Mouse (Mus musculus) forebrain, embryonic 13.5 days (tissue): ENCODE results near the gene Stam. TPM values are rescaled to one million over a fixed set of nuclear protein-coding genes. Genes with fewer than 3 reads are reported as not detected.
"Not testable (repeated sequence)": the region's sequence is repeated elsewhere in the genome, so short reads cannot be mapped to it uniquely, and the experiment has no call there.

Experiments used
- ATAC-seq: fragments of 200-750 bp; cut with Nextera tagmentation; 2 replicates; pipeline ENCODE4 v1.8.0; 2017
- H3K27ac ChIP-seq: fragments of 300-500 bp; sonication (generic); 2 replicates; pipeline ENCODE4 v1.5.1; 2015; ENCODE audit warnings: inconsistent platforms, mild to moderate bottlenecking, moderate library complexity
- H3K27me3 ChIP-seq: fragments of 300-500 bp; sonication (generic); 2 replicates; pipeline ENCODE4 v1.6.1; 2015; ENCODE audit warnings: mild to moderate bottlenecking, inconsistent platforms
- H3K36me3 ChIP-seq: fragments of 300-500 bp; sonication (generic); 2 replicates; pipeline ENCODE4 v1.6.1; 2015; ENCODE audit warnings: mild to moderate bottlenecking, inconsistent platforms; ENCODE audit not compliant: poor library complexity, severe bottlenecking
- H3K4me1 ChIP-seq: fragments of 300-500 bp; sonication (generic); 2 replicates; pipeline ENCODE4 v1.6.1; 2015; ENCODE audit warnings: inconsistent platforms
- H3K4me2 ChIP-seq: fragments of 300-500 bp; sonication (generic); 2 replicates; pipeline ENCODE4 v1.6.1; 2015; ENCODE audit warnings: inconsistent platforms, mild to moderate bottlenecking, moderate library complexity
- H3K4me3 ChIP-seq: fragments of 300-500 bp; sonication (generic); 2 replicates; pipeline ENCODE4 v1.5.1; 2015; ENCODE audit warnings: mild to moderate bottlenecking, inconsistent platforms
- H3K9ac ChIP-seq: fragments of 300-500 bp; sonication (generic); 2 replicates; pipeline ENCODE4 v1.6.1; 2015; ENCODE audit warnings: mild to moderate bottlenecking, inconsistent platforms
- H3K9me3 ChIP-seq: fragments of 300-500 bp; sonication (generic); replicated peaks from 2 replicates; pipeline ENCODE4 v1.6.1; 2016; ENCODE audit warnings: inconsistent platforms
- WGBS: fragments of 180-500 bp; shearing (Covaris S2); methylation state at CpG from one replicate; pipeline ENCODE4 v1.1.7; 2015; 5-methylcytosine and 5-hydroxymethylcytosine counted together
- polyA plus RNA-seq: library from polyadenylated mRNA; unstranded; fragments of >200 nt; fragmentation: Nextera tagmentation; extraction: Ambion mirVana; gene quantifications from 2 replicates; pipeline ENCODE4 v1.2.1, GENCODE M21; 2015

The Stam gene
- polyA plus RNA-seq, 1 experiment from 2014 or later = 108 TPM

- no peak overlapping the region for H3K4me3 ChIP-seq
- no peak overlapping the region for H3K27ac ChIP-seq
- no peaks in the 10 kb centered on the region for H3K9me3 ChIP-seq
- H3K4me2 ChIP-seq = no peak overlapping the region
- no peaks in the 10 kb centered on the region for H3K36me3 ChIP-seq
- H3K9ac ChIP-seq = no peak overlapping the region
- ATAC-seq = no peak
- WGBS = 82% methylated on average over 2 of the region's 2 CpGs
- H3K4me1 ChIP-seq = no peaks in the 10 kb centered on the region
- H3K27me3 ChIP-seq = no peaks in the 10 kb centered on the region
Observed at GRCm38 (mm10) chr2:14065704-14066650, 7.9 kb upstream of the Stam start.

DNA sequence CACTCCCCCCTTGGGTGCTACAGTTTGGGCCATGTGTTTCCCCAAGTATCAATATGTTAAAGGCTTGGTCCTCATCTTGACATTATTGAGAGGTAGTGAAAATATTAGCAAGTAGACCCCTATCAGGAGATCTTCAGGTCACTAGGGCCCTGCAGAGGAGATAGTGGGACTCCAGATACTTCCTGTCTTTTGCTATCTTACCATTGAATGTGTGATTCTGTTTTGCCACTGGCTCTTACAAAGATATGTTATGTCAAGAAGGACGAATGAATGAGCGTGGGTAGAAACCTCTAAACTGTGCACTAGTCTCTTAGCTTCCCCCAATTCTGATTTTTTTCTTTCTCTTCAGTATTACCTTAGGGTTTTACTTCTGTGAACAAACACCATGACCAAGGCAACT lies 4.9 kb upstream of the Stam start:
- 91% methylated on average over 2 of the region's 2 CpGs for WGBS
- H3K4me1 ChIP-seq = no peaks in the 10 kb centered on the region
- H3K4me3 ChIP-seq = no peak overlapping the region
- no peak for ATAC-seq
- no peaks in the 10 kb centered on the region for H3K27me3 ChIP-seq
- H3K9me3 ChIP-seq = no peaks in the 10 kb centered on the region
- no peak overlapping the region for H3K27ac ChIP-seq
- H3K4me2 ChIP-seq = no peak overlapping the region
- H3K9ac ChIP-seq = no peak overlapping the region
- H3K36me3 ChIP-seq = no peaks in the 10 kb centered on the region

DNA sequence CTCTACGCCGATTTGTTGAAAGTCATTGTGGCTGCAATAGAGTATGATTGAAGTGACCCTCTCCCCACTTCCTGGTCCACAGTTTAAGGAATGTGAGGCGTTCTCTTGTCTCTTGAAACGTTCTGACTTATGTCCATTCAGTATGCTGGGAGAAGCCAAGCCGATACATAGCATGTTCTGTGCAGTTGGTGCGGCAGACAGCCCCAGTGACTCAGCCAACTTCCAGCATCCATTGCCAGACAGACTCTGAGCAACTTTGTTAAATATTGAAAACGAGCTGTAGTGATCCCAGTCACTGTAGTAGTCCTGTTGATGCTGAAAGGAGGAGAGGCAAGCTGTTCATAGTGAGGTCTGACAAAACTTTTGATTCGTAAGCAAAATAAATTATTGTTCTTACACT lies 3.4 kb upstream of the Stam start:
- no peak overlapping the region for H3K4me2 ChIP-seq
- no peak overlapping the region for H3K4me3 ChIP-seq
- 83% methylated on average over 8 of the region's 8 CpGs for WGBS
- H3K27ac ChIP-seq = no peak overlapping the region
- H3K36me3 ChIP-seq = no peaks in the 10 kb centered on the region
- no peak for ATAC-seq
- no peaks in the 10 kb centered on the region for H3K27me3 ChIP-seq
- no peak overlapping the region for H3K9ac ChIP-seq
- H3K9me3 ChIP-seq = no peaks in the 10 kb centered on the region
- peaks cover 8% of the 10 kb centered on the region for H3K4me1 ChIP-seq

- no peak for ATAC-seq
- Histone ChIP-seq H3K4me2 (peak overlapping the region; percentile 77), H3K4me3 (peak overlapping the region; percentile 79), H3K9me3 (no peaks in the 10 kb centered on the region), H3K36me3 (no peaks in the 10 kb centered on the region), H3K4me1 (peaks cover 18% of the 10 kb centered on the region), H3K27ac (peak overlapping the region; percentile 88), H3K27me3 (no peaks in the 10 kb centered on the region), H3K9ac (peak overlapping the region; percentile 93)
- WGBS = 19% methylated on average over 8 of the region's 8 CpGs
Observed at GRCm38 (mm10) chr2:14073008-14073361, 913 bp upstream of the Stam start.

GRCm38 (mm10) chr2:14074221-14074901 lies 463 bp downstream of the Stam start:
- WGBS = under 1% methylated on average over 38 of the region's 38 CpGs
- H3K4me2 ChIP-seq = peak overlapping the region; percentile 77
- peaks cover 18% of the 10 kb centered on the region for H3K4me1 ChIP-seq
- H3K27me3 ChIP-seq = no peaks in the 10 kb centered on the region
- peak; percentile 44 for ATAC-seq
- no peaks in the 10 kb centered on the region for H3K36me3 ChIP-seq
- peak overlapping the region; percentile 79 for H3K4me3 ChIP-seq
- peak overlapping the region; percentile 88 for H3K27ac ChIP-seq
- H3K9ac ChIP-seq = peak overlapping the region; percentile 93
- no peaks in the 10 kb centered on the region for H3K9me3 ChIP-seq

GRCm38 (mm10) chr2:14078527-14078926 lies 4.6 kb downstream of the Stam start:
- H3K4me3 ChIP-seq = not testable (repeated sequence)

GRCm38 (mm10) chr2:14100533-14100932 lies 26.6 kb downstream of the Stam start:
- Histone ChIP-seq H3K4me2 (no peak overlapping the region), H3K27me3 (no peaks in the 10 kb centered on the region), H3K27ac (no peak overlapping the region), H3K36me3 (peaks cover 10% of the 10 kb centered on the region; the same call in 1 of the 2 replicates), H3K4me1 (no peaks in the 10 kb centered on the region), H3K9me3 (0 out of 2 replicates have a peak, but pooled peaks cover 6% of the 10 kb centered on the region), H3K9ac (no peak overlapping the region), H3K4me3 (no peak overlapping the region)
- no peak for ATAC-seq

More at GRCm38 (mm10) chr2:14078527-14078926, 4.6 kb downstream of the Stam start:
- H3K9ac ChIP-seq, H3K9me3 ChIP-seq, ATAC-seq, H3K36me3 ChIP-seq, H3K27ac ChIP-seq, H3K27me3 ChIP-seq, H3K4me2 ChIP-seq: not testable (repeated sequence)
- WGBS = 93% methylated on average over 9 of the region's 9 CpGs
- peaks cover 18% of the 10 kb centered on the region for H3K4me1 ChIP-seq

DNA sequence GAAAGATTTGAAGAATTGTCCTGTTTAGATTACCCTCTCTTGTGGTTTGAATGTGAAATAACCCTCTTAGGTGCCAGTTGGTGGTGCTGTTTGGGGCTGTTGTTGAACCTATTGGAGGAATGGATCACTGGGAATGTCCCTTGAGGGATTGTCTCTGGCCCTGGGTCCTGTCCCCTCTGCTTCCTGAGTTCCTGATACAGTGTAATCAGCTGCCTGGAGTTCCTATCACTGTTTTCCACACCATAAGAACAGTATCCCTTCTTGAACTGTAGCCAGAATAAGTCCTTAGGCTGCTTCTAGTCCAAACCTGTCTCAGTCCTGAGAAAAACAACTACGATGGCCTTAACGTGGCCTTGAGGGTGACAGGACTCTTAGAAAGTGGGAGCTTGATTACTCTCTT lies 28.7 kb downstream of the Stam start:
- Histone ChIP-seq H3K4me1 (no peaks in the 10 kb centered on the region), H3K4me3 (no peak overlapping the region), H3K27me3 (no peaks in the 10 kb centered on the region), H3K9me3 (no peaks in the 10 kb centered on the region), H3K4me2 (no peak overlapping the region), H3K9ac (no peak overlapping the region), H3K27ac (no peak overlapping the region), H3K36me3 (peaks cover 10% of the 10 kb centered on the region; the same call in 1 of the 2 replicates)
- no peak for ATAC-seq
- 92% methylated on average over 2 of the region's 2 CpGs for WGBS

GRCm38 (mm10) chr2:14103924-14104323 lies 30.0 kb downstream of the Stam start:
- 87% methylated on average over 1 of the region's 1 CpGs for WGBS
- no peaks in the 10 kb centered on the region for H3K9me3 ChIP-seq

DNA sequence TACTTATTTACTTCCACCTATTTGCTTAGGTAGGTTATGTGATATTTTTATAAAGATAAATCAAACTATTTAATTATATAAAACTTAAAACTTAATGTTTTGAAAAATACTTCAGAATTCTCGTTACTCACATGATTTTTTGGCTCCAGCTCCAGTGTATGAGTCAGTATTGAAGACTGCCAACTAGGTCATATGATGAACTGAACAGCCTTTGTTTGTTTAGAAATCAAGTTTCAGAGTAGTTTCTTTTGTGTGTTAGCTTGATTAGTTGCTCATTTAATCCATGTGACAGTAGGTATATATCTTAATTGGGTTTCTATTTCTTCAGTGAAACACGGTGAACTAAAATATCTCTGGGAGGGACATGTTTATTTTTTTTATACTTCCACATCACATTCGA lies 33.8 kb downstream of the Stam start:
- no peak for ATAC-seq
- Histone ChIP-seq H3K36me3 (peaks cover 9% of the 10 kb centered on the region; the same call in 1 of the 2 replicates), H3K4me2 (no peak overlapping the region), H3K4me1 (no peaks in the 10 kb centered on the region), H3K9ac (no peak overlapping the region), H3K4me3 (no peak overlapping the region), H3K27me3 (no peaks in the 10 kb centered on the region), H3K9me3 (no peaks in the 10 kb centered on the region), H3K27ac (no peak overlapping the region)
- 81% methylated on average over 3 of the region's 3 CpGs for WGBS

More at GRCm38 (mm10) chr2:14103924-14104323, 30.0 kb downstream of the Stam start:
- Histone ChIP-seq H3K36me3 (peaks cover 10% of the 10 kb centered on the region; the same call in 1 of the 2 replicates), H3K9ac (no peak overlapping the region), H3K4me3 (no peak overlapping the region), H3K4me2 (no peak overlapping the region), H3K27me3 (no peaks in the 10 kb centered on the region), H3K4me1 (no peaks in the 10 kb centered on the region), H3K27ac (no peak overlapping the region)
- ATAC-seq = no peak

DNA sequence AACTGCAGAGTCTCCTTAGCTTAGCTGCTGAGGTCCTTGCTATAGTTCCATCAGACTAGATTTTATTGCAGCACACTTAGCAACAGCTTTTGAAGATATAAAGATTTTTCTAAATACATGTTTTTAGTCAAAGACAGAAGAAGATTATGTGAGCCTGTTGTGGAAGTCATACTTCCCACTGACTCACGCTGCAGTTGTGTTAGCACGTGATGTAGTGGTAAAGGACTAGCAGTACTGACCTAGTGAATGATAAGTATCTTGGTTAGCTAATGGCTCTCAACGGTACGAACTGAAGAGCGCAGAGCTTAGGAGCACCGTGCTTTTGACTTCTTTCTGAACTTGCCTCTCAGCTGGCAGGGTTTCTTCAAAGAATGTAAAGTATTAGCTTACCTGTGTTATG lies 52.5 kb downstream of the Stam start:
- Histone ChIP-seq H3K27ac (no peak overlapping the region), H3K27me3 (no peaks in the 10 kb centered on the region), H3K4me1 (no peaks in the 10 kb centered on the region), H3K9ac (no peak overlapping the region), H3K4me3 (no peak overlapping the region), H3K4me2 (no peak overlapping the region), H3K9me3 (no peaks in the 10 kb centered on the region), H3K36me3 (peaks cover 28% of the 10 kb centered on the region)
- 93% methylated on average over 6 of the region's 6 CpGs for WGBS
- no peak for ATAC-seq

- Histone ChIP-seq H3K4me3 (no peak overlapping the region), H3K4me2 (no peak overlapping the region), H3K27ac (no peak overlapping the region), H3K9ac (no peak overlapping the region), H3K36me3 (peaks cover 36% of the 10 kb centered on the region), H3K27me3 (no peaks in the 10 kb centered on the region), H3K9me3 (no peaks in the 10 kb centered on the region), H3K4me1 (no peaks in the 10 kb centered on the region)
- WGBS = 23% methylated on average over 3 of the region's 3 CpGs
- peak; percentile 36; the same call in 1 of the 2 replicates for ATAC-seq
Observed at GRCm38 (mm10) chr2:14127629-14128028, 53.7 kb downstream of the Stam start.
